Mouse (Mus musculus): ENCODE results near the gene Cycs. TPM values are rescaled to one million over a fixed set of nuclear protein-coding genes. Genes with fewer than 3 reads are reported as not detected.
A peak's percentile ranks its signal among the peaks of the same experiment; 100 is the strongest.

Cycs gene
- total and polyA plus RNA-seq, 2 experiments from 2014 or later: 37.0 to 83.3 TPM

DNA sequence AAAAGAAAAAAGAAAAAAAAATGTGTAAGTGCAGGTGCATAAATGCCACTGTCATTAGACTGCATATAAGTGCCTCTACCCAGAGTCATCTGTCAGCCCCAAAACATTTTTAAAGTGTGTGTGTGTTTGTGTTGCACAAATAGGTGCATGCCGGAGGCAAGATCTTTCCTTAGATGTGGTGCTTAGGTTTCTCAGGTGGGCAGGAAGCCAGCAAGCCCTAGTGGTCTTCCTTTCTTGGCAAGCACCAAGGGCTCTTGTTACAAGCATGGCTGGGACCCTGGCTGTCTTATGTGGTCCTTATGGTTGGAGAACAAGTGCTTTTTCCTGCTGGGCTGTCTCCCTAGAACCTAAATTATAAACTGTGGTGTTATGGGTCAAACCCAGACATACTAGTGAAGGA lies 5.3 kb upstream of the Cycs start:
- Histone ChIP-seq H3K4me3 (ENCODE audit: low read depth, low read length) (no peak overlapping the region), H3K9me3 (ENCODE audit: low read length) (no peaks in the 10 kb centered on the region), H3K36me3 (ENCODE audit: insufficient read depth, low read length) (no peaks in the 10 kb centered on the region), H3K27ac (ENCODE audit: low read depth, low read length) (no peak overlapping the region), H3K27me3 (ENCODE audit: insufficient read depth, low read length) (no peaks in the 10 kb centered on the region), H3K9ac (replicated peaks; ENCODE audit: low read length, poor library complexity, severe bottlenecking) (no peak overlapping the region), H3K4me2 (ENCODE audit: low read depth, low read length, poor library complexity, severe bottlenecking) (no peak overlapping the region), H3K4me1 (ENCODE audit: insufficient read depth, low read length) (0 out of 2 replicates have a peak, but pooled peaks cover 4% of the 10 kb centered on the region)
- DNase-seq (ENCODE audit: low spot score): no peak
- WGBS: 95% methylated on average over 1 of the region's 1 CpGs
- TF ChIP-seq CTCF (IDR thresholded peaks at IDR 0.05): no peak
- no peak for ATAC-seq (ENCODE audit: low FRiP score)

DNA sequence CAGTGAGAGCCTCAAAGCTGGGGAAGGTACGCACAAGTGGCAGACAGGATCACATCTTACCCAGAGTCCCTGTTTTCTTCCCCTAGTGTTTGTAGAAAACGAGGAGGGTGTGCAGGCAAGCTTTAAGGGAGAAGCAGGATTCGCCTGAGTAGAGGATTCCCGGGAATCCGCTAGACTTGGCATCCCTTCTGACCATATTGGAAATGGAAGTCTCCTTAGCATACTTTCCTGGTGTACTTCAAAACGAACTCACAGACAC lies 588 bp upstream of the Cycs start:
- DNase-seq (ENCODE audit: low spot score) (no peak), ATAC-seq (ENCODE audit: low FRiP score) (no peak)
- Histone ChIP-seq H3K27ac (ENCODE audit: low read depth, low read length) (peak overlapping the region; percentile 93), H3K4me1 (ENCODE audit: insufficient read depth, low read length) (0 out of 2 replicates have a peak, but pooled peaks cover 6% of the 10 kb centered on the region), H3K4me2 (ENCODE audit: low read depth, low read length, poor library complexity, severe bottlenecking) (peak overlapping the region; percentile 66), H3K9ac (replicated peaks; ENCODE audit: low read length, poor library complexity, severe bottlenecking) (peak overlapping the region; percentile 80), H3K27me3 (ENCODE audit: insufficient read depth, low read length) (no peaks in the 10 kb centered on the region), H3K36me3 (ENCODE audit: insufficient read depth, low read length) (no peaks in the 10 kb centered on the region), H3K9me3 (ENCODE audit: low read length) (no peaks in the 10 kb centered on the region), H3K4me3 (ENCODE audit: low read depth, low read length) (peak overlapping the region; percentile 78)
- TF ChIP-seq CTCF (IDR thresholded peaks at IDR 0.05): no peak
- WGBS: 17% methylated on average over 6 of the region's 6 CpGs

DNA sequence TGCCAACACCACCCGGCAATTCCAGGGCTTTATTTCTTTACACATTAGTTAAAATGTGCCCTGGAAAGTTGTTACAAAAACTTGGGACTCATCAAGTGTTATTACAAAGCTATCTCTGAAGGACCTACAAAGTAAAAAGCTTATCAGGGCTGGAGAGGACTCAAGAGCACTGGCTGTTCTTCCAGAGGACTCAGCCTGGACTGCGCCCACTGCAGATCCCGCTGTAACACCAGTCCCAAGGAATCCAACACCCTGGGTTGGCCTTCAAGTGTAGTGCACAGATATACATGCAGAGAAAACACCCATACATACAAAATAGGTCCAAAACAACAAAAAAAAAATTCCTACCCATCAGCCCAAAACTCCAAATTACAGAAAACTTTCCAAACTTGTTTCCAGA lies 2.7 kb downstream of the Cycs start:
- H3K36me3 ChIP-seq (ENCODE audit: insufficient read depth, low read length): no peaks in the 10 kb centered on the region
- no peaks in the 10 kb centered on the region for H3K9me3 ChIP-seq (ENCODE audit: low read length)
- H3K4me1 ChIP-seq (ENCODE audit: insufficient read depth, low read length): 0 out of 2 replicates have a peak, but pooled peaks cover 6% of the 10 kb centered on the region
- WGBS: 94% methylated on average over 3 of the region's 3 CpGs
- no peak overlapping the region for H3K27ac ChIP-seq (ENCODE audit: low read depth, low read length)
- H3K4me3 ChIP-seq (ENCODE audit: low read depth, low read length): no peak overlapping the region
- no peak for TF ChIP-seq CTCF (IDR thresholded peaks at IDR 0.05)
- ATAC-seq (ENCODE audit: low FRiP score) (no peak), DNase-seq (ENCODE audit: low spot score) (no peak)
- no peak overlapping the region for H3K4me2 ChIP-seq (ENCODE audit: low read depth, low read length, poor library complexity, severe bottlenecking)
- H3K27me3 ChIP-seq (ENCODE audit: insufficient read depth, low read length): no peaks in the 10 kb centered on the region
- no peak overlapping the region for H3K9ac ChIP-seq (replicated peaks; ENCODE audit: low read length, poor library complexity, severe bottlenecking)

DNA sequence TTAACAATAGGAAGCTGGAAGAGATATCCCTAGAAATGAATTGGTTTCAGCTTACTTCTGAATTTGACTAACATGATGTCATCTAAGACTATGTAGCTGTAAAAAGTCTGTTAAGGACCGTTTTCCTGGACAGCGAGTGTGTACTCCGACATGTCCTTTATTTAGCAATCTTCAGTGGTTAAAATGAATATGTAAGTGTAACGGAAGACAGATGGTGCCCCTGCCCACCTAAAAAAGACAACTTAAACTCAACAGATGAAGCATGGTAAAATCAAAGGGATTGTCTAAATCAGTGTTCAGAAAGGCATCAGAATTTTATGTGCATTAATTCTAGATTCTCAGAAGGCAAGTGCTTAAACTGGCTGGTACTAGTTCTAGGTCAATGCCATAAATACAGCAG lies 3.9 kb downstream of the Cycs start:
- 0 out of 2 replicates have a peak, but pooled peaks cover 6% of the 10 kb centered on the region for H3K4me1 ChIP-seq (ENCODE audit: insufficient read depth, low read length)
- no peak for ATAC-seq (ENCODE audit: low FRiP score)

DNA sequence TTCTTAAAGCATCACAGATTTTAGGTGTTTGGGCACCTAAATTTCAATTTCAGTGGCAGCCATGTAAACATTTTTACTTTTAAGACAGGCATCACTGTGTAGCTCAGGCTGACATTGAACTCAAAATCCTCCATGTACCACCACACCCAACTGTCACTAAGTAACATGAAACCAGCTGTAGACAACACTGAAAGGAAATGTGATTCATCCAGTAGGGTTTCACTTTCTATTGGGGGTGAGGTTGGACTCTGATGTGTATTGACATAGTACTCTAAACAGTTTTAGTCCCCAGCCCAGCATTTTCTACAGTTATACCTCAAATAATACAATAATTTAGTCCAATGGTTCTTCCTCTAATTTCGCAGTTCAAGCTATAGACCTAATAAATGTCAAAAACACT lies 5.6 kb downstream of the Cycs start:
- no peak for DNase-seq (ENCODE audit: low spot score)
- Histone ChIP-seq H3K36me3 (ENCODE audit: insufficient read depth, low read length) (no peaks in the 10 kb centered on the region), H3K27ac (ENCODE audit: low read depth, low read length) (no peak overlapping the region), H3K9me3 (ENCODE audit: low read length) (no peaks in the 10 kb centered on the region), H3K27me3 (ENCODE audit: insufficient read depth, low read length) (no peaks in the 10 kb centered on the region), H3K9ac (replicated peaks; ENCODE audit: low read length, poor library complexity, severe bottlenecking) (no peak overlapping the region), H3K4me2 (ENCODE audit: low read depth, low read length, poor library complexity, severe bottlenecking) (no peak overlapping the region), H3K4me3 (ENCODE audit: low read depth, low read length) (no peak overlapping the region), H3K4me1 (ENCODE audit: insufficient read depth, low read length) (0 out of 2 replicates have a peak, but pooled peaks cover 2% of the 10 kb centered on the region)
- 96% methylated on average over 1 of the region's 1 CpGs for WGBS
- ATAC-seq (ENCODE audit: low FRiP score): no peak
- no peak for TF ChIP-seq CTCF (IDR thresholded peaks at IDR 0.05)

More for the DNA sequence above, 3.9 kb downstream of the Cycs start:
- H3K27ac ChIP-seq (ENCODE audit: low read depth, low read length): no peak overlapping the region
- no peak overlapping the region for H3K4me3 ChIP-seq (ENCODE audit: low read depth, low read length)
- H3K9me3 ChIP-seq (ENCODE audit: low read length): no peaks in the 10 kb centered on the region
- H3K4me2 ChIP-seq (ENCODE audit: low read depth, low read length, poor library complexity, severe bottlenecking): no peak overlapping the region
- TF ChIP-seq CTCF (IDR thresholded peaks at IDR 0.05): no peak
- no peaks in the 10 kb centered on the region for H3K27me3 ChIP-seq (ENCODE audit: insufficient read depth, low read length)
- 94% methylated on average over 4 of the region's 4 CpGs for WGBS
- H3K36me3 ChIP-seq (ENCODE audit: insufficient read depth, low read length): no peaks in the 10 kb centered on the region
- DNase-seq (ENCODE audit: low spot score): no peak
- no peak overlapping the region for H3K9ac ChIP-seq (replicated peaks; ENCODE audit: low read length, poor library complexity, severe bottlenecking)

DNA sequence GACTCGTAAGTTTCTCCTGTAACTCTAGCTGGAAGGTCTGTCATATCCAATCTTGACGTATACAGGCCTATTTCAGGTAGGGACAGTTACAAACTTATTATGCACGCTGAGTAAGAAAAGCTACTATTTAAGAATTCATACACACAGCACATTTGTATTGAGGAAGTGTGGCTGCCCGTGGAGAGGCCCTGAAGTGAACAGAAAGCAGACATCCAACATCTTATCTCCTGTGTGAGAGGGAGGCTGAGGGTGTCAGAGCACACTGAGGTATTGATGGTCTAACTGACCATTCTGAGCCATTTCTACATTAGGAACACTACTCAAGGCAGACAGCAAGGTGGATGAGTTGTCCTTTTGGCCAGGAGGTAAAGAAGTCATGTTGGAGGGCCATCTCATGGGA lies 7.5 kb downstream of the Cycs start:
- H3K4me3 ChIP-seq (ENCODE audit: low read depth, low read length): no peak overlapping the region
- H3K4me2 ChIP-seq (ENCODE audit: low read depth, low read length, poor library complexity, severe bottlenecking): no peak overlapping the region
- no peak overlapping the region for H3K27ac ChIP-seq (ENCODE audit: low read depth, low read length)
- DNase-seq (ENCODE audit: low spot score) (no peak), ATAC-seq (ENCODE audit: low FRiP score) (no peak)
- H3K9ac ChIP-seq (replicated peaks; ENCODE audit: low read length, poor library complexity, severe bottlenecking): no peak overlapping the region
- TF ChIP-seq CTCF (IDR thresholded peaks at IDR 0.05): no peak
- no peaks in the 10 kb centered on the region for H3K4me1 ChIP-seq (ENCODE audit: insufficient read depth, low read length)
- H3K36me3 ChIP-seq (ENCODE audit: insufficient read depth, low read length): no peaks in the 10 kb centered on the region
- no peaks in the 10 kb centered on the region for H3K27me3 ChIP-seq (ENCODE audit: insufficient read depth, low read length)
- H3K9me3 ChIP-seq (ENCODE audit: low read length): no peaks in the 10 kb centered on the region
- WGBS: 86% methylated on average over 4 of the region's 4 CpGs

Data from midbrain, postnatal 0 days (tissue).